Mouse (Mus musculus) small intestine, adult 2 months (tissue): ENCODE measurements around the gene Paqr7. TPM values are rescaled to one million over a fixed set of nuclear protein-coding genes. Genes with fewer than 3 reads are reported as not detected.
"Not testable (repeated sequence)": the region's sequence is repeated elsewhere in the genome, so short reads cannot be mapped to it uniquely, and the experiment has no call there.

Experiments used
- H3K27ac ChIP-seq: fragments of 200-500 bp; 2 replicates; pipeline ENCODE4 v1.5.1; 2012; ENCODE audit warnings: low read depth, low read length, control low read depth, inconsistent platforms; ENCODE audit not compliant: insufficient read depth
- H3K27me3 ChIP-seq: fragments of 200-500 bp; 2 replicates; pipeline ENCODE4 v1.6.1; 2012; ENCODE audit warnings: mild to moderate bottlenecking, moderate library complexity, low read length, inconsistent platforms; ENCODE audit not compliant: control insufficient read depth, insufficient read depth
- H3K36me3 ChIP-seq: fragments of 200-500 bp; 2 replicates; pipeline ENCODE4 v1.6.1; 2012; ENCODE audit warnings: mild to moderate bottlenecking, low read length, control low read depth, inconsistent platforms; ENCODE audit not compliant: control insufficient read depth, insufficient read depth
- H3K4me1 ChIP-seq: fragments of 200-500 bp; 2 replicates; pipeline ENCODE4 v1.6.1; 2012; ENCODE audit warnings: low read length, inconsistent platforms, mixed read lengths; ENCODE audit not compliant: control insufficient read depth, insufficient read depth, insufficient read length
- H3K4me3 ChIP-seq: fragments of 200-500 bp; 2 replicates; pipeline ENCODE4 v1.5.1; 2012; ENCODE audit warnings: low read depth, mild to moderate bottlenecking, control low read depth, inconsistent platforms, low read length, moderate library complexity
- CTCF ChIP-seq: fragments of 200-500 bp; IDR thresholded peaks from 2 replicates; pipeline ENCODE4 v1.5.1; 2012; ENCODE audit warnings: low read depth, mild to moderate bottlenecking, control low read depth, inconsistent platforms, low read length, moderate library complexity, mixed read lengths; ENCODE audit not compliant: insufficient replicate concordance, insufficient read length; ENCODE audit errors: extremely low read depth
- POLR2A ChIP-seq: fragments of 200-500 bp; IDR thresholded peaks from 2 replicates; pipeline ENCODE4 v1.6.1; 2012; ENCODE audit warnings: low read depth, mild to moderate bottlenecking, control low read depth, inconsistent platforms, low read length, moderate library complexity
- WGBS: fragments of 180-500 bp; shearing (Covaris S2); methylation state at CpG from one replicate; pipeline ENCODE4 v1.1.7; 2018; 5-methylcytosine and 5-hydroxymethylcytosine counted together
- polyA plus RNA-seq: library from polyadenylated mRNA; depleted of rRNA; stranded (reverse); fragments of >200 nt; gene quantifications from 2 replicates; pipeline ENCODE4 v1.2.3, GENCODE M21; 2012

The Paqr7 gene
- polyA plus RNA-seq, 1 experiment: 31.2 TPM

DNA sequence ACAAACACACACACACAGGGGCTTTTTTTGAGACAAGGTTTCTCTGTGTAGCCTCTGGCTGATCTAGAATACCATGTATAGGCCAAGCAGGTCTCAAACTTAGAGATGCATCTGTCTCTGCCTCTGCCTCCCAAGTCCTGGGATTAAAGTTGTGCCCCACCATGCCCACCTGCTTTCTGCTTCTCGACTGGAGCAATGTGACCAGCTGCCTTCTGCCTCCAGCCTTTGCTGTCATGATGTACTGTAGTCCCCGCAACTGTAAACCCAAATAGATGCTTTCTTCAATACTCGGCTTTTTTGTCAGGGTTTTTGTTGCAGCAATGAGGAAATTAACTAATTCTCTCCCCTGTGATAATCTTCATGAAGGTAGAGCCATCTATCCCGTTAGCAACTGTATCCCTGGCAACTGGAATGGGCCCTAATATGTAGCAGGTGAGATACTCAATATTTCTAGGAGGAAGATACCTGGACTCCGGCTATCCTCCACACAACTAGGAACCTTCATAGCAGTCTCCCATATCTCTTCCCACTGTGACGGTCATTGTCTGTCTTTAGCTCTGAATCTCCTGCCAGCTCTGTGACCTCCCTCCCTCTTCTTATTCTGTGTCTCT, 13.3 kb upstream of the Paqr7 start:
- no peak overlapping the region for H3K4me3 ChIP-seq
- TF ChIP-seq CTCF (no peak), POLR2A (no peak)
- H3K4me1 ChIP-seq: peaks cover 23% of the 10 kb centered on the region
- 66% methylated on average over 6 of the region's 6 CpGs for WGBS
- peak overlapping the region; percentile 1; the same call in 1 of the 2 replicates for H3K27ac ChIP-seq
- H3K36me3 ChIP-seq: no peaks in the 10 kb centered on the region
- no peaks in the 10 kb centered on the region for H3K27me3 ChIP-seq

DNA sequence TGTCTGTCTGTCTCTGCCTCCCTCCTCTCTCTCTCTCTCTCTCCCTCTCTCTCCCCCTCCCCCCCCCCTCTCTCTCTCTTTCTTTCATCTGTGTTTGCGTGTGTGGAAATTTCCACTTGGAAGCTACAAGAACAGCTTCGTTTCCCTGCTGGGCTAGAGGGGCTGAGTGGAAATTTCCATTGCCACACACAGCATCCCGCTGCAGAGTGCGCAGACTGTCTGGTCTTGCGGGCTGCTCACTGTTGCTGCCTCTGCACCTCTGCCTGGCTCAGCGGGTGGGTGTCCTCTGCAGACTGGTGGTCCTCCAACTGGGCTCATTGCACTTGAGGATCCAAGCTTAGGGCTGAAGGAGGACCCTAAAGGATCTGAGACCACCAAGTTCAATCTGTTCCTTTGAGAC, 12.8 kb upstream of the Paqr7 start:
- 68% methylated on average over 6 of the region's 6 CpGs for WGBS
- H3K27ac ChIP-seq: no peak overlapping the region
- no peaks in the 10 kb centered on the region for H3K27me3 ChIP-seq
- H3K4me3 ChIP-seq: no peak overlapping the region
- no peak for TF ChIP-seq CTCF
- H3K4me1 ChIP-seq: peaks cover 23% of the 10 kb centered on the region
- H3K36me3 ChIP-seq: no peaks in the 10 kb centered on the region

DNA sequence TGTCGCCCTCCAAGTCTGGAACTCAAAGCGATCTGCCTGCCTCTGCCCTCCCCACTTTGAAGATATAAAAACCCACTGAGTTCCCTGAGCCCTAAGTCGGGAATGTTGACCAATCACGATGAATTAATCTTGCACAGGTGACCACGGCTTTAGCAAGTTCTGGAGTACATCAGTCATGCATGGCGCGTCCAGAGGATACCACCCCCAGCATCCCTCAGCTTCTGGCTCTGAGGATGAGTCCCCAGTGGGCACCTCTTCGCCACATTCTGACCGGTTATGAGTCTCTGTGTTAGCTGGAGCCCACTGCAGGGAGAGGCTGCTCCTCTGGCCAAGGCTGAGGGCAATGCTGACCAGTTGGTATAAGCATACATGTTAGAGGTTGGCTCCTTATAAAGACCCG, 12.3 kb upstream of the Paqr7 start:
- H3K4me3 ChIP-seq: no peak overlapping the region
- H3K27ac ChIP-seq: no peak overlapping the region
- TF ChIP-seq CTCF: no peak
- TF ChIP-seq POLR2A: no peak
- 84% methylated on average over 10 of the region's 10 CpGs for WGBS
- no peaks in the 10 kb centered on the region for H3K27me3 ChIP-seq
- no peaks in the 10 kb centered on the region for H3K36me3 ChIP-seq
- peaks cover 24% of the 10 kb centered on the region for H3K4me1 ChIP-seq

DNA sequence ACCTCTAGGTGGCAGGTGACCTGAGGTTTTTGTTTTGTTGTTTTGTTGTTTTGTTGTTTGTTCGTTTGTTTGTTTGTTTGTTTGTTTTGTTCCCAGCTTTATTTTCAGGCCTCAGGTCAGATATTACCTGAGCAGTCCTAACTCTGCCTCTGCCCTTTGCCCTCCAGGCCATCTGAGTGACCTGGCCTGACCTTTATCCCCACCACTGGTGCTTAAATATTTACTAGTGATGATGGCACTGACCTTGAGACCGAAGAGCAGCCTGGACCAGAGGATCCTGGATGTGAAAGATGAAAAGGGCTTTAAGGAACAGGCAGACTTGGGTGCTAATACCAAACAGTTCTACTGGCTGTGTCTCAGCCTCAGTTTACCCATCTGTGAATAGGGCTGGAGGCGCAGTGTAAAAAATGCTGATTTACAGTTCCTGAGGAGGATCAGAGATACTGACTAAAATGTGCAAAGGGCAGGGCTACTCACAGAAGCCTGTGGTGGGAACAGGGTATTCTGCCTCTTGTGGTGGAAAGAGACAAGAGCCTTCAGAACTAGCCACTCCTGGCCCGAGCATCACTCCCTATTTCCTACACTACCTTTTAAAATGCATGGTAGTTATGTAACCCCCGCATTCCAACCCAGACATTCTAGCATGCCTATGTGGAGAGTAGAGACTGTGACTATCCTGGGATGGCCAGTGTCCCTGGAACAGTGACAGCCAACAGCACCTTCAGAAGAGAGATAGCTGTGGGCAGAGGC, 11.2 kb upstream of the Paqr7 start:
- Histone ChIP-seq H3K4me1 (peaks cover 33% of the 10 kb centered on the region), H3K4me3 (no peak overlapping the region), H3K27me3 (no peaks in the 10 kb centered on the region), H3K27ac (no peak overlapping the region), H3K36me3 (no peaks in the 10 kb centered on the region)
- TF ChIP-seq CTCF (no peak), POLR2A (no peak)
- 76% methylated on average over 5 of the region's 5 CpGs for WGBS

DNA sequence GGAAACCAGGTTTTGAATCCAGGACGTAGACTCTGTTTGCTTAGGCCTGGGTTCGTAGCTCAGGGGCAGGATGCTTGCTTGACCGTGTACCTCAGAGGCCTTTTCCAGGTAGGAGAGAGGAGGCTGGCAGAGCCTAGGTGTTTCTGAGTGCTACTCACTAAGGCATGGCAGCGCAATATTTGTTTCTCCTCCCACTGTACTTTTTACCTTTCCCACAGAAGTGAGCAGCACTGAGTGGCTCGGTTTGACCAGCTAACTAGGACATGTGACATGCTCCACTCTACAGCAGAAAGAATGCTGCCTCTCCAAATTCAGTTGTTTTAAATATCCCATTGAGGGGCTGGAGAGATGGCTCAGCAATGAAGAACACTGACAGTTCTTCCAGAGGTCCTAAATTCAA, 8.3 kb upstream of the Paqr7 start:
- Histone ChIP-seq H3K4me3 (no peak overlapping the region), H3K4me1 (peaks cover 29% of the 10 kb centered on the region), H3K27me3 (no peaks in the 10 kb centered on the region), H3K36me3 (no peaks in the 10 kb centered on the region), H3K27ac (no peak overlapping the region)
- WGBS: 94% methylated on average over 5 of the region's 5 CpGs
- TF ChIP-seq CTCF: no peak
- no peak for TF ChIP-seq POLR2A

DNA sequence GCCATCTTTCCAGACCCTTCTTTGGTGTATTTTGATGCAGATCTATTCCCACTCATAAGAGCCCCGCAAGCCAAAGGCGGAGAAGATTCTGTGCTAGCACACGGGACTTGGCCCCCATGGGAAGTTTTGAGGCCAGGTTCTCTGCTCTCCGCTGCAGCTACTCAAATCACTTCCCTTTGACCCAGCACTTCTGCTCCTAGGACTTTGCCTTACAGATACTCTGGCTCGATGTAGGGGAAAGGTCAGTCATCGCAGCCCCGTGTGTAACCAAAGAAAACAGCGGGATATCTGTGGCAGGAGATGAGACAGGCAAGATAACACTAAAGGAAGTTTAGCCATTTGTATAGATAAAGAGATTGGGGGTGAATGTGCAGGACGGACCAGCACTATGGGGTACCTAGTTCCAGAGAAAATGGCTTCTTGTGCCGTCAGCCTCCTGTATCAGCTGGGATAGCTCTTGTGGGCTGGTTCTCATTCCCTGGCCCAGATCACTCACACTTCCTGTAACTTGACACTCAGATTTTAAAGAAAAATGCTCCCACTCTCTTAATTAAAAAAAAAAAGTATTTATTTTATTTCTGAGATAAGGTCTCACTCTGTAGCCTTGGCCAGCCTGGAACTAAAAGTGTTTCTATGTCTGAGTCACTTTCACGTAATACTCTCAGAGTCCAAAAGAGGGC, 6.4 kb upstream of the Paqr7 start:
- Histone ChIP-seq H3K27me3 (no peaks in the 10 kb centered on the region), H3K36me3 (no peaks in the 10 kb centered on the region), H3K4me3 (no peak overlapping the region), H3K4me1 (peaks cover 40% of the 10 kb centered on the region), H3K27ac (peak overlapping the region; percentile 56)
- WGBS: 32% methylated on average over 11 of the region's 11 CpGs
- TF ChIP-seq CTCF: no peak
- TF ChIP-seq POLR2A: no peak

DNA sequence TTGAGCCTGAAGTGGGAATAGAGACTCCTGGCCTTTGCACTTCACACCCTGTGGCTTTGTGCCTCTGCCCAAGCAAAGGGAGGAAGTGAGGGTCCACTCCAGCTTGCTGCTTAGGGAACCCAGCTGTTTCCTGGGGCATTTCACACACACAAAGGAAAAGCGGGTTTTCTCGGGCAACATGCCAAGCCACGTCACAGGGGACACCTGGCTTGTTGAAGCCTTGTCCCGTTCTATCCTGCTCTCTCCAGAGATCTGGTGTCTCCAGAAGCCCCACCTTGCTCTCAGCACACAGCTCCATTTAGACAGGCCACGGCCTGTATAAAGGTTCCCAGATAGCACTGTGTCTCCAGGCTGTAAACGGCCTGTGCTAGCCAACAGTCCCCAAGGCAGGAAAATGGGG, 4.8 kb upstream of the Paqr7 start:
- no peak for TF ChIP-seq CTCF
- no peak for TF ChIP-seq POLR2A

DNA sequence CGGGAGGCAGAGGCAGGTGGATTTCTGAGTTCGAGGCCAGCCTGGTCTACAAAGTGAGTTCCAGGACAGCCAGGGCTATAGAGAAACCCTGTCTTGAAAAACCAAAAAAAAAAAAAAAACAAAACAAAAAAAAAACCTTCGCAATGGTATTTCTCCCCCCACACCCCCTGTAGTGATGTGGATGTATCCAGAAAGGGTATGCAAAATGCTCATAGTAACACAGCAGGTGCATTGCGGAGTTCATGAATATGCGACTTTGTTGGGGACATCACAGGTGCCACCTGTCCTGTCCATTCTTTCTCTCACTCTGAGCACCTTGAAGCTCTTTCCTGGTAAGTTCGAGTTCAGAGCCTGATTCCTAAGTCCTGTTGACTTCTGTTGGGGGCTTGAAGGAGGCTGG, 2.3 kb upstream of the Paqr7 start:
- H3K4me3 ChIP-seq, H3K36me3 ChIP-seq, H3K27ac ChIP-seq, H3K27me3 ChIP-seq: not testable (repeated sequence)
- peaks cover 53% of the 10 kb centered on the region for H3K4me1 ChIP-seq
- WGBS: 93% methylated on average over 6 of the region's 6 CpGs

More for the DNA sequence above, 4.8 kb upstream of the Paqr7 start:
- no peaks in the 10 kb centered on the region for H3K27me3 ChIP-seq
- 16% methylated on average over 6 of the region's 6 CpGs for WGBS
- peak overlapping the region; percentile 67 for H3K27ac ChIP-seq
- peaks cover 45% of the 10 kb centered on the region for H3K4me1 ChIP-seq
- H3K36me3 ChIP-seq: no peaks in the 10 kb centered on the region
- no peak overlapping the region for H3K4me3 ChIP-seq
